Mouse (Mus musculus): Measurements from ENCODE around the gene Ube2cbp.

- TF ChIP-seq GATA1 (IDR thresholded peaks at IDR 0.05; ENCODE audit: borderline replicate concordance, low read length) (no peak), FLI1 (IDR thresholded peaks at IDR 0.05; ENCODE audit: low read length) (no peak)
These were observed 11.1 kb downstream of the Ube2cbp start for GRCm38 (mm10) chr9:86453626-86454025.
